Mouse (Mus musculus): ENCODE data around the gene Nt5m.

- TF ChIP-seq CTCF (IDR thresholded peaks at IDR 0.05) (no peak), POLR2A (IDR thresholded peaks at IDR 0.05; ENCODE audit: insufficient read depth, low read depth, low read length) (no peak), EP300 (IDR thresholded peaks at IDR 0.05; ENCODE audit: insufficient read depth, low read depth, low read length) (no peak)
These were observed 23.7 kb upstream of the Nt5m start for GRCm38 (mm10) chr11:59815482-59816065.
